In genomic region chr13:104228384-104229066, GRCm38 (mm10) we compare ENCODE assay signal across 8 mouse cellular contexts. TPM values are rescaled to one million over a fixed set of nuclear protein-coding genes. Genes with fewer than 3 reads are reported as not detected.
DNase-seq lines count a peak whose midpoint lies in the region; ATAC-seq and TF ChIP-seq lines count a peak whose summit lies in the region.

Gene Cenpk, plus strand, starts transcription at chr13:104228611.
Gene Ppwd1, minus strand, starts transcription at chr13:104228843.

- no peak within 1 kb of the TSS for H3K27ac ChIP-seq in ES-Bruce4 (ENCODE audit: insufficient read depth, low read length)
- H3K27ac ChIP-seq in forebrain, embryonic 13.5 days: peak within 1 kb of the TSS; percentile 88
- peak within 1 kb of the TSS; percentile 99 for H3K27ac ChIP-seq in liver, postnatal 0 days (ENCODE audit: low read depth)
- H3K27ac ChIP-seq in neural tube, embryonic 14.5 days (ENCODE audit: low read depth, low read length): peak within 1 kb of the TSS; percentile 90

- H3K36me3 ChIP-seq in ES-Bruce4 (ENCODE audit: control insufficient read depth, insufficient read depth, low read length, poor library complexity, severe bottlenecking): peaks cover 2% of the 10 kb centered on the region
- 0 out of 2 replicates have a peak, but pooled peaks cover 3% of the 10 kb centered on the region for H3K36me3 ChIP-seq in forebrain, embryonic 13.5 days (ENCODE audit: poor library complexity, severe bottlenecking)
- H3K36me3 ChIP-seq in liver, postnatal 0 days (replicated peaks; ENCODE audit: insufficient read depth, low read length): peaks cover 10% of the 10 kb centered on the region
- no peaks in the 10 kb centered on the region for H3K36me3 ChIP-seq in neural tube, embryonic 14.5 days (ENCODE audit: control insufficient read depth, insufficient read depth, low read length)

- peak; percentile 44; the same call in 1 of the 2 replicates for TF ChIP-seq EP300 in ES-Bruce4 (IDR thresholded peaks at IDR 0.05; ENCODE audit: insufficient read depth, low read depth, low read length)
- peak; percentile 60 for TF ChIP-seq EP300 in liver, postnatal 0 days (IDR thresholded peaks at IDR 0.05; ENCODE audit: low read depth)

- peak within 1 kb of the TSS; percentile 79 for H3K4me2 ChIP-seq in forebrain, embryonic 13.5 days
- peak within 1 kb of the TSS; percentile 91 for H3K4me2 ChIP-seq in liver, postnatal 0 days (ENCODE audit: low read depth, low read length)
- H3K4me2 ChIP-seq in neural tube, embryonic 14.5 days (ENCODE audit: low read depth, low read length): peak within 1 kb of the TSS; percentile 75

- DNase-seq in heart, postnatal 10 days: peak; percentile 98 to 99
- peak; percentile 69 for DNase-seq in large intestine, adult 2 months (ENCODE audit: low read depth, low spot score)
- DNase-seq in liver, postnatal 0 days: peak; percentile 98
- DNase-seq in testis, postnatal 10 days (ENCODE audit: low spot score): peak; percentile 96

- no peaks in the 10 kb centered on the region for H3K27me3 ChIP-seq in ES-Bruce4 (ENCODE audit: control insufficient read depth, insufficient read depth, low read length, poor library complexity, severe bottlenecking)
- H3K27me3 ChIP-seq in forebrain, embryonic 13.5 days: no peaks in the 10 kb centered on the region
- H3K27me3 ChIP-seq in liver, postnatal 0 days (ENCODE audit: insufficient read depth, low read length): no peaks in the 10 kb centered on the region
- no peaks in the 10 kb centered on the region for H3K27me3 ChIP-seq in neural tube, embryonic 14.5 days (ENCODE audit: control insufficient read depth, insufficient read depth, low read length)

- TF ChIP-seq POLR2A in ES-Bruce4 (IDR thresholded peaks at IDR 0.05; ENCODE audit: insufficient read depth, low read length): peak; percentile 39

- H3K4me1 ChIP-seq in ES-Bruce4 (ENCODE audit: control insufficient read depth, insufficient read depth, low read length): no peaks in the 10 kb centered on the region
- peaks cover 25% of the 10 kb centered on the region for H3K4me1 ChIP-seq in forebrain, embryonic 13.5 days
- H3K4me1 ChIP-seq in liver, postnatal 0 days (ENCODE audit: insufficient read depth): peaks cover 11% of the 10 kb centered on the region
- H3K4me1 ChIP-seq in neural tube, embryonic 14.5 days (ENCODE audit: control insufficient read depth, insufficient read depth, low read length): peaks cover 7% of the 10 kb centered on the region

- H3K4me3 ChIP-seq in ES-Bruce4 (ENCODE audit: low read depth, low read length): peak within 1 kb of the TSS; percentile 90
- H3K4me3 ChIP-seq in forebrain, embryonic 13.5 days: peak within 1 kb of the TSS; percentile 76
- peak within 1 kb of the TSS; percentile 82 for H3K4me3 ChIP-seq in liver, postnatal 0 days (ENCODE audit: low read depth, low read length)
- peak within 1 kb of the TSS; percentile 57 for H3K4me3 ChIP-seq in neural tube, embryonic 14.5 days (ENCODE audit: low read depth, low read length)

- intact Hi-C loops in heart, postnatal 10 days (cut with DNase I): loop anchor here (5.0 kb wide), 1 partner anchor 46 kb away; no protein-coding TSS in a partner anchor

- ATAC-seq in cerebellum, adult (ENCODE audit: insufficient number of reproducible peaks, low FRiP score, low TSS enrichment): peak; percentile 99
- ATAC-seq in forebrain, embryonic 13.5 days: peak; percentile 100
- peak; percentile 99 for ATAC-seq in liver, postnatal 0 days
- ATAC-seq in neural tube, embryonic 14.5 days (ENCODE audit: low read depth): peak; percentile 100

- under 1% methylated on average over 55 of the region's 55 CpGs for WGBS in forebrain, embryonic 13.5 days
- WGBS in large intestine, adult 2 months: under 1% methylated on average over 55 of the region's 55 CpGs
- under 1% methylated on average over 55 of the region's 55 CpGs for WGBS in liver, postnatal 0 days (ENCODE audit: insufficient replicate concordance)
- WGBS in neural tube, embryonic 14.5 days: under 1% methylated on average over 55 of the region's 55 CpGs

- H3K9me3 ChIP-seq in ES-Bruce4 (replicated peaks; ENCODE audit: control insufficient read depth, insufficient read depth, low read length, poor library complexity, severe bottlenecking): no peaks in the 10 kb centered on the region
- H3K9me3 ChIP-seq in forebrain, embryonic 13.5 days (replicated peaks): no peaks in the 10 kb centered on the region
- no peaks in the 10 kb centered on the region for H3K9me3 ChIP-seq in liver, postnatal 0 days (ENCODE audit: low read length)
- H3K9me3 ChIP-seq in neural tube, embryonic 14.5 days (ENCODE audit: control insufficient read depth, low read length): no peaks in the 10 kb centered on the region

- no peak for TF ChIP-seq CTCF in ES-Bruce4 (IDR thresholded peaks at IDR 0.05; ENCODE audit: low read depth, low read length)
- no peak for TF ChIP-seq CTCF in liver, postnatal 0 days (IDR thresholded peaks at IDR 0.05; ENCODE audit: low read depth)

- H3K9ac ChIP-seq in ES-Bruce4 (ENCODE audit: low read depth, poor library complexity, severe bottlenecking): peak within 1 kb of the TSS; percentile 80
- peak within 1 kb of the TSS; percentile 85 for H3K9ac ChIP-seq in forebrain, embryonic 13.5 days
- peak within 1 kb of the TSS; percentile 78 for H3K9ac ChIP-seq in liver, postnatal 0 days (replicated peaks)
- peak within 1 kb of the TSS; percentile 75 for H3K9ac ChIP-seq in neural tube, embryonic 14.5 days (replicated peaks; ENCODE audit: low read depth, low read length)

RNA-seq across cellular contexts. Expression of gene Cenpk, which starts in this region (rescaled TPM):
- polyA plus RNA-seq in ES-Bruce4 (2011; ENCODE audit: insufficient read depth, insufficient read length, low read depth, missing spikeins): 42.2 and 44.0 TPM in 2 replicates
- 67.1 and 74.6 TPM in 2 replicates for polyA plus RNA-seq in forebrain, embryonic 13.5 days (2015; fragmentation: Nextera tagmentation; extraction: Ambion mirVana)
- total RNA-seq in heart, postnatal 10 days (2021): 1 to 10 TPM; 3.8 to 5.5 TPM
- polyA plus RNA-seq in large intestine, adult 2 months (2012; rRNA removed): 0.38 and 0.51 TPM in 2 replicates
- polyA plus RNA-seq in liver, postnatal 0 days (2015; fragmentation: Nextera tagmentation; extraction: Ambion mirVana): 41.6 and 45.4 TPM in 2 replicates
- 8.3 and 11.3 TPM in 2 replicates for polyA plus RNA-seq in neural tube, embryonic 14.5 days (2014; fragmentation: Nextera tagmentation; extraction: Ambion mirVana)

RNA-seq across cellular contexts. Expression of gene Ppwd1, which starts in this region (rescaled TPM):
- polyA plus RNA-seq in ES-Bruce4 (2011; ENCODE audit: insufficient read depth, insufficient read length, low read depth, missing spikeins): 54.8 and 57.4 TPM in 2 replicates
- 13.6 and 14.3 TPM in 2 replicates for polyA plus RNA-seq in forebrain, embryonic 13.5 days (2015; fragmentation: Nextera tagmentation; extraction: Ambion mirVana)
- 10 to 100 TPM in 1 of 2 experiments, 1 to 10 TPM in 1; 8.8 to 10.2 TPM for total RNA-seq in heart, postnatal 10 days (2021)
- 1.5 and 1.6 TPM in 2 replicates for polyA plus RNA-seq in large intestine, adult 2 months (2012; rRNA removed)
- polyA plus RNA-seq in liver, postnatal 0 days (2015; fragmentation: Nextera tagmentation; extraction: Ambion mirVana): 5.6 and 5.8 TPM in 2 replicates
- 8.3 and 8.5 TPM in 2 replicates for polyA plus RNA-seq in neural tube, embryonic 14.5 days (2014; fragmentation: Nextera tagmentation; extraction: Ambion mirVana)
